Mouse (Mus musculus) C2C12 (cell line): ENCODE results near the gene Klf15. TPM values are rescaled to one million over a fixed set of nuclear protein-coding genes. Genes with fewer than 3 reads are reported as not detected.
A peak's percentile ranks its signal among the peaks of the same experiment; 100 is the strongest.

Experiments used
- H3K27me3 ChIP-seq: one replicate; pipeline ENCODE4 v1.6.1; 2011; ENCODE audit not compliant: control insufficient read depth, insufficient read depth, insufficient read length
- H3K36me3 ChIP-seq: one replicate; pipeline ENCODE4 v1.6.1; 2011; ENCODE audit not compliant: control insufficient read depth, insufficient read depth
- H3K4me3 ChIP-seq: one replicate; pipeline ENCODE4 v1.5.1; 2011; ENCODE audit warnings: mild to moderate bottlenecking, control low read depth; ENCODE audit not compliant: poor library complexity, insufficient read depth, severe bottlenecking
- H3K79me2 ChIP-seq: one replicate; pipeline ENCODE4 v1.6.1; 2011; ENCODE audit not compliant: control insufficient read depth, insufficient read depth
- H3K79me3 ChIP-seq: one replicate; pipeline ENCODE4 v1.6.1; 2011; ENCODE audit warnings: low read depth, control low read depth
- H3ac ChIP-seq: one replicate; pipeline ENCODE3; 2011; ENCODE audit warnings: low read depth; ENCODE audit not compliant: control insufficient read depth, insufficient read length
- CEBPB ChIP-seq: IDR thresholded peaks from one replicate; pipeline ENCODE4 v1.6.1; 2011; ENCODE audit warnings: low read depth, mild to moderate bottlenecking, control low read depth, moderate library complexity
- CTCF ChIP-seq: IDR thresholded peaks from one replicate; pipeline ENCODE4 v1.5.1; 2011; ENCODE audit not compliant: control insufficient read depth, insufficient read depth, insufficient read length
- FOSL1 ChIP-seq: IDR thresholded peaks from one replicate; pipeline ENCODE4 v1.8.0; 2011; ENCODE audit warnings: mild to moderate bottlenecking, low read length; ENCODE audit not compliant: poor library complexity, insufficient read depth, severe bottlenecking
- MAX ChIP-seq: IDR thresholded peaks from one replicate; pipeline ENCODE4 v1.6.1; 2011; ENCODE audit warnings: mild to moderate bottlenecking, control low read depth
- MYOD1 ChIP-seq: IDR thresholded peaks from one replicate; pipeline ENCODE4 v1.6.1; 2011; ENCODE audit warnings: low read depth; ENCODE audit not compliant: control insufficient read depth, insufficient read length
- MYOG ChIP-seq: IDR thresholded peaks from one replicate; pipeline ENCODE4 v1.6.1; 2011; ENCODE audit not compliant: control insufficient read depth, insufficient read length; ENCODE audit errors: extremely low read depth
- USF1 ChIP-seq: IDR thresholded peaks from one replicate; pipeline ENCODE4 v1.6.1; 2011; ENCODE audit warnings: low read depth, mild to moderate bottlenecking, control low read depth, moderate library complexity
- polyA plus RNA-seq: library from polyadenylated mRNA; unstranded; fragments of >200 nt; fragmentation: generic; extraction: Trizol; gene quantifications from one replicate; pipeline ENCODE4 v1.2.1, GENCODE M21; 2012; ENCODE audit warnings: missing spikeins

The Klf15 gene
- polyA plus RNA-seq, 1 experiment: not detected

DNA sequence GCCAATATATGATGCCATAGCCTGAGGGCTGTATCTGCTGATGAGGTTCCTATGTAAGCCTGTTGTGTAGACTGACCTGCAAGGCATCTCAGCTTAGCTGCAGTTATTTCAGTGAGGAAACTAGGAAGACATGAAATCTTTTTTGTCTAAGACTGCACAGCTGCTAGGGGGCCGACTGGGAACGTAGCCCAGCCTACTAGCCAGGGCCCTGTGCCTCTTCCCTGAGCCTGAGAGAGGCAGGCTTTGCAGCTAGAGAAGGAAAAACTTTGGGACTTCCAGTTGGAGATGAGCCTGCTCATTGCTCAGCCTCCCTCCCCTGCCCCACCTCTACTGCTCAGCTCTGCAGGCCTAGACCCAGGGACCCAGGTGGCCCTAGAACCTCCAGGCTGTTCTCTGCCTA, 30.9 kb upstream of the Klf15 start:
- Histone ChIP-seq H3ac (no peak overlapping the region), H3K4me3 (no peak overlapping the region), H3K27me3 (peaks cover 16% of the 10 kb centered on the region), H3K79me3 (no peaks in the 10 kb centered on the region), H3K36me3 (no peaks in the 10 kb centered on the region), H3K79me2 (no peaks in the 10 kb centered on the region)
- TF ChIP-seq USF1 (no peak), CTCF (no peak), MYOG (no peak), FOSL1 (no peak), MAX (no peak), CEBPB (no peak), MYOD1 (no peak)

DNA sequence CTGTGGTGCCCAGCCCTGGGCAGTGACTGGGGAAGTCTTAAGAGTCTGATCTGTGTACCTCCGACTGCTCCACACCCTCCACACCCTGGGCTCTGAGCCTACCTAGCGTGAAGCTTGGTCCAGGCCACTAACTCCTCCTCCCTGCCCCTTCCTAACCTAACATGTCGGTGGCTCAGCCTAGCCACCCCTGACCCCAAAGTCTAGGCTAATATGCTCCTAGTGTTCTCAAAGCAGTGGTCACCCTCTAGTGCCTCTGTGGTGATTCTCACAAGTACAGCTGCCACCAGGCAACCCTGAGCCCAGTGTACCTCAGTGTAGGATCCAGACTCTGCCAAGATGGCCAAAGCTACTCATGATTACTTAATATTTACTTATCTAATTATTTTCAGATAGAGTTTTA, 27.7 kb upstream of the Klf15 start:
- no peaks in the 10 kb centered on the region for H3K36me3 ChIP-seq
- H3K27me3 ChIP-seq: peaks cover 10% of the 10 kb centered on the region
- no peak overlapping the region for H3ac ChIP-seq
- no peaks in the 10 kb centered on the region for H3K79me3 ChIP-seq
- H3K4me3 ChIP-seq: no peak overlapping the region
- TF ChIP-seq CEBPB: no peak
- no peak for TF ChIP-seq MYOD1
- no peak for TF ChIP-seq FOSL1
- no peak for TF ChIP-seq MYOG
- no peak for TF ChIP-seq CTCF
- no peak for TF ChIP-seq USF1
- no peak for TF ChIP-seq MAX
- no peaks in the 10 kb centered on the region for H3K79me2 ChIP-seq

GRCm38 (mm10) chr6:90435195-90435618, 27.2 kb upstream of the Klf15 start:
- TF ChIP-seq FOSL1 (no peak), CTCF (peak; percentile 57)
- Histone ChIP-seq H3K27me3 (peaks cover 10% of the 10 kb centered on the region), H3K79me3 (no peaks in the 10 kb centered on the region), H3K4me3 (no peak overlapping the region), H3ac (no peak overlapping the region), H3K79me2 (no peaks in the 10 kb centered on the region), H3K36me3 (no peaks in the 10 kb centered on the region)

- Histone ChIP-seq H3ac (no peak overlapping the region), H3K36me3 (no peaks in the 10 kb centered on the region), H3K79me3 (no peaks in the 10 kb centered on the region), H3K27me3 (peaks cover 10% of the 10 kb centered on the region), H3K79me2 (no peaks in the 10 kb centered on the region), H3K4me3 (no peak overlapping the region)
- TF ChIP-seq MAX: no peak
- no peak for TF ChIP-seq MYOD1
- no peak for TF ChIP-seq CTCF
- TF ChIP-seq FOSL1: no peak
- no peak for TF ChIP-seq MYOG
Measured at GRCm38 (mm10) chr6:90436192-90436907, 26.0 kb upstream of the Klf15 start.

DNA sequence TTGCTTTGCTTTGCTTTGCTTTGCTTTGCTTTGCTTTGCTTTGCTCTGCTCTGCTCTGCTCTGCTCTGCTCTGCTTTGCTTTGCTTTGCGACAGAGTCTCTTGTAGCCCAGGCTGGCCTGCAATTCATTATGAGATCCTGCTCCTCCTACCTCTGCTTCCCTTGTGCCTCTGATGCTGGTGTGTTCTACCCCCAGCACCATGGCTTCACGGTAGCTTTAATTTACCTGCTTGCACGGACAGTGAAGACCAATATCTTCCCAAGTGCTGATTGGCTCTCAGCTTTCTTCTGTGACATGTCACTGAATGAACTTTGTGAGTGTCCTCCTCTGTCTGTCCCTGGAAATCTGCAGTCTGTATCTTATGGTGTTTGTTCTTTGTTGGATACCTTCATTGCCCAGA, 25.3 kb upstream of the Klf15 start:
- H3ac ChIP-seq: no peak overlapping the region
- H3K4me3 ChIP-seq: no peak overlapping the region
- H3K79me3 ChIP-seq: no peaks in the 10 kb centered on the region
- no peaks in the 10 kb centered on the region for H3K36me3 ChIP-seq
- H3K79me2 ChIP-seq: no peaks in the 10 kb centered on the region
- peaks cover 10% of the 10 kb centered on the region for H3K27me3 ChIP-seq
- TF ChIP-seq MYOD1 (no peak), FOSL1 (no peak), USF1 (no peak), MAX (no peak), CTCF (no peak), MYOG (no peak), CEBPB (no peak)

- TF ChIP-seq USF1 (no peak), MYOG (no peak), CEBPB (no peak), FOSL1 (no peak), CTCF (no peak), MAX (no peak), MYOD1 (no peak)
- no peaks in the 10 kb centered on the region for H3K36me3 ChIP-seq
- H3K79me2 ChIP-seq: no peaks in the 10 kb centered on the region
- H3K27me3 ChIP-seq: peaks cover 8% of the 10 kb centered on the region
- no peaks in the 10 kb centered on the region for H3K79me3 ChIP-seq
- H3K4me3 ChIP-seq: no peak overlapping the region
- no peak overlapping the region for H3ac ChIP-seq
Measured at GRCm38 (mm10) chr6:90446883-90447282, 15.5 kb upstream of the Klf15 start.
